Mouse (Mus musculus): Measurements from ENCODE around the gene Lgalsl.

GRCm38 (mm10) chr11:20869927-20870326 is 39.1 kb upstream of the Lgalsl start:
- TF ChIP-seq MAX (IDR thresholded peaks at IDR 0.05; ENCODE audit: low read length) (no peak), SIN3A (IDR thresholded peaks at IDR 0.05; ENCODE audit: low read length) (no peak), POLR2AphosphoS2 (IDR thresholded peaks at IDR 0.05; ENCODE audit: low read length) (no peak), CHD2 (IDR thresholded peaks at IDR 0.05; ENCODE audit: low read length) (no peak), RAD21 (IDR thresholded peaks at IDR 0.05; ENCODE audit: low read depth, low read length) (no peak), POLR2A (IDR thresholded peaks at IDR 0.05; ENCODE audit: control insufficient read depth in 1 of 2, insufficient read depth in 1 of 2, low read depth in 1 of 2, low read length in 2 of 2, poor library complexity in 1 of 2) (no peak), ZMIZ1 (IDR thresholded peaks at IDR 0.05; ENCODE audit: low read depth, low read length) (no peak), CTCF (IDR thresholded peaks at IDR 0.05 in 2 of 3, conservative IDR thresholded peaks at IDR 0.05 in 1 of 3; ENCODE audit: control insufficient read depth in 1 of 3, insufficient read depth in 1 of 3, low read depth in 2 of 3, low read length in 3 of 3, poor library complexity in 1 of 3, severe bottlenecking in 1 of 3) (no peak), MAFK (IDR thresholded peaks at IDR 0.05; ENCODE audit: borderline replicate concordance, low read depth, low read length) (no peak), GATA1 (IDR thresholded peaks at IDR 0.05; ENCODE audit: low read depth, low read length) (peak; percentile 90), MXI1 (IDR thresholded peaks at IDR 0.05; ENCODE audit: low read depth, low read length) (no peak), ZC3H11A (IDR thresholded peaks at IDR 0.05; ENCODE audit: low read depth, low read length) (no peak)

All from MEL (cell line).